Mouse (Mus musculus) CH12.LX (cell line): ENCODE data around the gene Ugt1a10. TPM values are rescaled to one million over a fixed set of nuclear protein-coding genes. Genes with fewer than 3 reads are reported as not detected.
"Not testable (repeated sequence)": the region's sequence is repeated elsewhere in the genome, so short reads cannot be mapped to it uniquely, and the experiment has no call there.

Source experiments
- DNase-seq: peaks from one replicate; pipeline ENCODE4 v3.0.0-alpha.2; 2013; ENCODE audit errors: extremely low read depth
- H3K27ac ChIP-seq: 2 replicates; pipeline ENCODE4 v1.5.1; 2012; ENCODE audit warnings: low read depth, mild to moderate bottlenecking, control low read depth, moderate library complexity; ENCODE audit not compliant: insufficient read depth
- H3K27me3 ChIP-seq: replicated peaks from 2 replicates; pipeline ENCODE3; 2012; ENCODE audit warnings: inconsistent platforms
- H3K36me3 ChIP-seq, 2 experiments: replicated peaks in 1 of 2; 2 replicates each; pipeline versions ENCODE3 to v1.6.1; 2012; ENCODE audit warnings: inconsistent platforms in 1 of 2, low read length in 1 of 2, mild to moderate bottlenecking in 1 of 2, mixed read lengths in 1 of 2, moderate library complexity in 1 of 2; ENCODE audit not compliant: control insufficient read depth in 1 of 2, insufficient read depth in 1 of 2
- H3K4me1 ChIP-seq, 2 experiments: 2 replicates each; pipeline ENCODE4 v1.6.1; 2012; ENCODE audit warnings: inconsistent platforms in 1 of 2, moderate library complexity in 1 of 2; ENCODE audit not compliant: insufficient read depth in 2 of 2, control insufficient read depth in 1 of 2
- H3K4me2 ChIP-seq: 2 replicates; pipeline ENCODE4 v1.6.1; 2012; ENCODE audit warnings: low read depth, mild to moderate bottlenecking, control low read depth; ENCODE audit not compliant: poor library complexity, insufficient read depth, severe bottlenecking
- H3K4me3 ChIP-seq, 3 experiments: fragments of 150-350 bp in 1 of 3; sonication (generic) in 1 of 3; replicated peaks in 1 of 3; 2 replicates each; pipeline versions ENCODE3 to v1.5.1; 2011 to 2012; ENCODE audit warnings: low read depth in 2 of 3, low read length in 2 of 3, mild to moderate bottlenecking in 2 of 3, moderate library complexity in 2 of 3, control low read depth in 1 of 3, improper control_type of control experiment in 1 of 3, inconsistent platforms in 1 of 3, mixed read lengths in 1 of 3; ENCODE audit not compliant: poor library complexity in 1 of 3
- H3K79me2 ChIP-seq: replicated peaks from 2 replicates; pipeline ENCODE4 v1.6.1; 2012; ENCODE audit warnings: mild to moderate bottlenecking, moderate library complexity; ENCODE audit not compliant: control insufficient read depth, poor library complexity, insufficient read depth, severe bottlenecking; ENCODE audit errors: extremely low read depth
- H3K9ac ChIP-seq: 2 replicates; pipeline ENCODE4 v1.6.1; 2012; ENCODE audit warnings: low read depth, mild to moderate bottlenecking, control low read depth, moderate library complexity; ENCODE audit not compliant: insufficient read depth
- H3K9me3 ChIP-seq: replicated peaks from 2 replicates; pipeline ENCODE3; 2012; ENCODE audit warnings: low read length, inconsistent platforms, mixed read lengths
- CTCF ChIP-seq, 2 experiments: IDR thresholded peaks in 1 of 2; conservative IDR thresholded peaks in 1 of 2; 2 replicates each; pipeline ENCODE4 v1.5.1; 2011 to 2012; ENCODE audit warnings: low read depth in 2 of 2, low read length in 2 of 2, improper control_type of control experiment in 1 of 2, inconsistent platforms in 1 of 2, mild to moderate bottlenecking in 1 of 2, moderate library complexity in 1 of 2
- E2F4 ChIP-seq: IDR thresholded peaks from 2 replicates; pipeline ENCODE4 v1.6.1; 2011; ENCODE audit warnings: low read depth, low read length, improper control_type of control experiment; ENCODE audit not compliant: insufficient replicate concordance
- ELF1 ChIP-seq: IDR thresholded peaks from 2 replicates; pipeline ENCODE4 v1.6.1; 2014; ENCODE audit warnings: low read depth, mild to moderate bottlenecking, inconsistent platforms, low read length, improper control_type of control experiment
- ETS1 ChIP-seq: conservative IDR thresholded peaks from 2 replicates; pipeline ENCODE4 v1.6.1; 2012; ENCODE audit warnings: low read depth, mild to moderate bottlenecking, inconsistent platforms, low read length, improper control_type of control experiment, moderate library complexity
- GABPA ChIP-seq: IDR thresholded peaks from 2 replicates; pipeline ENCODE4 v1.6.1; 2012; ENCODE audit warnings: low read depth, low read length, improper control_type of control experiment, inconsistent platforms; ENCODE audit not compliant: insufficient replicate concordance
- IRF4 ChIP-seq: IDR thresholded peaks from 2 replicates; pipeline ENCODE4 v1.6.1; 2014; ENCODE audit warnings: low read depth, mild to moderate bottlenecking, inconsistent platforms, low read length, improper control_type of control experiment
- JUN ChIP-seq: IDR thresholded peaks from 2 replicates; pipeline ENCODE4 v1.6.1; 2011; ENCODE audit warnings: low read depth, mild to moderate bottlenecking, low read length, improper control_type of control experiment, moderate library complexity; ENCODE audit not compliant: insufficient read depth
- KAT2A ChIP-seq: IDR thresholded peaks from 2 replicates; pipeline ENCODE4 v1.6.1; 2012; ENCODE audit warnings: low read length, improper control_type of control experiment, inconsistent platforms; ENCODE audit not compliant: insufficient replicate concordance
- MAFK ChIP-seq: IDR thresholded peaks from 2 replicates; pipeline ENCODE4 v1.6.1; 2011; ENCODE audit warnings: low read length, improper control_type of control experiment; ENCODE audit not compliant: insufficient replicate concordance
- MAX ChIP-seq: IDR thresholded peaks from 2 replicates; pipeline ENCODE4 v1.6.1; 2011; ENCODE audit warnings: low read length, improper control_type of control experiment
- MEF2A ChIP-seq: IDR thresholded peaks from 2 replicates; pipeline ENCODE4 v1.6.1; 2014; ENCODE audit warnings: low read depth, mild to moderate bottlenecking, inconsistent platforms, low read length, improper control_type of control experiment, borderline replicate concordance
- NRF1 ChIP-seq: IDR thresholded peaks from 2 replicates; pipeline ENCODE4 v1.6.1; 2014; ENCODE audit warnings: low read depth, mild to moderate bottlenecking, inconsistent platforms, low read length, improper control_type of control experiment, moderate library complexity
- RAD21 ChIP-seq: IDR thresholded peaks from 2 replicates; pipeline ENCODE4 v1.6.1; 2011; ENCODE audit warnings: low read depth, mild to moderate bottlenecking, low read length, improper control_type of control experiment, moderate library complexity
- SMC3 ChIP-seq: IDR thresholded peaks from 2 replicates; pipeline ENCODE4 v1.6.1; 2011; ENCODE audit warnings: low read depth, low read length, improper control_type of control experiment
- TCF12 ChIP-seq: IDR thresholded peaks from 2 replicates; pipeline ENCODE4 v1.6.1; 2014; ENCODE audit warnings: low read depth, mild to moderate bottlenecking, inconsistent platforms, low read length, improper control_type of control experiment
- USF1 ChIP-seq: IDR thresholded peaks from 2 replicates; pipeline ENCODE4 v1.6.1; 2014; ENCODE audit warnings: low read depth, mild to moderate bottlenecking, inconsistent platforms, low read length, improper control_type of control experiment
- dilution Hi-C: fragments of 300-500 bp; cut with MboI; formaldehyde crosslinking; loops from 2 replicates; pipeline ENCODE4 v1.14.3; 2020; ENCODE audit warnings: low sequenced_read_pairs; ENCODE audit not compliant: extremely low pct_unique_long_range_greater_than_20kb, extremely low pct_ligation_motif_present
- in situ Hi-C: fragments of 300-500 bp; cut with MboI; formaldehyde crosslinking; loops from 3 replicates; pipeline ENCODE4 v1.14.3; 2019; ENCODE audit warnings: low sequenced_read_pairs, low pct_ligation_motif_present, low pct_unique_long_range_greater_than_20kb, mixed read lengths
- polyA plus RNA-seq: library from polyadenylated mRNA; unstranded; fragments of >175 nt; gene quantifications from 2 replicates; pipeline ENCODE4 v1.2.1, GENCODE M21; 2012; ENCODE audit warnings: low read depth; ENCODE audit not compliant: insufficient read length
- total RNA-seq, 2 experiments: library from RNA; depleted of rRNA; stranded (reverse); fragments of 300-350 nt in 1 of 2; fragments of >200 nt in 1 of 2; gene quantifications; 2 replicates each; pipeline ENCODE4 v1.2.3; 2012 to 2014

Ugt1a10 gene
- total and polyA plus RNA-seq, 3 experiments: not detected

DNA sequence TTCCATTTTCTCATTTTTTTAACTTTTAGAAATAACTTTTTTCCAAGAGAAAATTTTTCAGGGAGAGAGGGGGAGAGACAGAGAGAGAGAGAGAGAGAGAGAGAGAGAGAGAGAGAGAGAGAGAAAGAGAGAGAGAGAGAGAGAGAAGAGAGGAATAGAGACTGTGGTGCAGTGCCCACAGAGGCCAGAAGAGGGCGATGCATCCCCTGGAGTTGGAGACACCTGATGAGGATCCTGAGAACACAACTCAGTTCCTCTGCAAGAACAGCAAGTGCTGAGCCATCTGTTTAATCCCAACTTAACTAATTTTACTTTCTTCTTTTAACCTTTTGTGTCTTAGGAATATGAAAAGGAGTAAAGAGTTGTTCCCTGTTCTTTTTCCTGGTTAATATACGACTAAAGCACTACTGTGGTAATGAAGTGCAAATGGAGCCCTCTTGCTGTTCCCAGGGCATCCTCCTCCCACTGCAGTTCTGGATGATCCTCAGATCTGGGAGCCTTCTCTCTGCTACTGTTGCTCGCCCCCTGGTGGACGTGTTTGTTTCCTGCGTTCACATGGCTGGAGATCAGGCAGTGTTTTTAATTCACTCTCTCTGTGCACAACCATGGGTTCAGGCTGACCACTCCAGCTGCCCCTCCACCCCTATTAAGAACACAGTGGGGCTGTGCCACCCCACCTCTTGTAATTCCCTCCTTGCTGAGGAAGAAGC, 88.9 kb downstream of the Ugt1a10 start:
- H3K36me3 ChIP-seq, H3K4me1 ChIP-seq, in situ Hi-C loops, H3K27ac ChIP-seq: not testable (repeated sequence)
- TF ChIP-seq CTCF (conservative IDR thresholded peaks at IDR 0.05 in 1 of 2, IDR thresholded peaks at IDR 0.05 in 1 of 2; ENCODE audit: low read depth in 2 of 2, low read length in 2 of 2) (peak; percentile 27 to 53; a peak in 3 of 4 replicates), SMC3 (peak; percentile 34), RAD21 (peak; percentile 31)
- TF ChIP-seq, all 38 proteins: peak for 3; not testable (repeated sequence) for 35
- H3K79me2 ChIP-seq, H3K9me3 ChIP-seq, H3K9ac ChIP-seq, H3K4me2 ChIP-seq, H3K4me3 ChIP-seq, H3K27me3 ChIP-seq, dilution Hi-C loops: not testable (repeated sequence)
- peak; percentile 33 for DNase-seq

DNA sequence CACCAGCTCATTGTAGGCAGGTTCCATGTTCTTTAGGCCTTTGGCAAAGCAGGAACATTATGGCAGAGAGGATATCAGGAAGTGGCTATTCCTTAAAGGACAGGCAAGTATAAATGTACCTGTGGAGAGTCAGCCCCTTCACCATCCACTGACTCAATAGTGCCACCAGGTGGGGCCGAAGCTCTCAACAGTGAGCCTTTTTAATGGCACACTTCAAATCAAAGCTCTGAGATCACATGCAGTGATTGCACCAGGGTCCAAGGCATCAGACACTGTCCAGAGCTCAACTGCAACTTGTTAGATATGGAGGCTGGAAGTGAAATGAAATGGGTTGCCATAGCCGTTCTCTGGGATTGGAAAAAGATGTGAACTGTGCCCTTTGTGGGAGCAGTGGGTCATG, 90.1 kb downstream of the Ugt1a10 start:
- peak; percentile 9 for TF ChIP-seq RAD21
- TF ChIP-seq CTCF (conservative IDR thresholded peaks at IDR 0.05 in 1 of 2, IDR thresholded peaks at IDR 0.05 in 1 of 2; ENCODE audit: low read depth in 2 of 2, low read length in 2 of 2): peak in 1 of 2 experiments; percentile 44; a peak in 2 of 4 replicates
- TF ChIP-seq, all 38 proteins: peak for 2; not testable (repeated sequence) for 36
- H3K36me3 ChIP-seq, H3K4me1 ChIP-seq, H3K79me2 ChIP-seq, H3K27ac ChIP-seq, dilution Hi-C loops, in situ Hi-C loops, H3K27me3 ChIP-seq, H3K9me3 ChIP-seq, H3K9ac ChIP-seq, H3K4me3 ChIP-seq, H3K4me2 ChIP-seq: not testable (repeated sequence)
- DNase-seq: peak; percentile 20

DNA sequence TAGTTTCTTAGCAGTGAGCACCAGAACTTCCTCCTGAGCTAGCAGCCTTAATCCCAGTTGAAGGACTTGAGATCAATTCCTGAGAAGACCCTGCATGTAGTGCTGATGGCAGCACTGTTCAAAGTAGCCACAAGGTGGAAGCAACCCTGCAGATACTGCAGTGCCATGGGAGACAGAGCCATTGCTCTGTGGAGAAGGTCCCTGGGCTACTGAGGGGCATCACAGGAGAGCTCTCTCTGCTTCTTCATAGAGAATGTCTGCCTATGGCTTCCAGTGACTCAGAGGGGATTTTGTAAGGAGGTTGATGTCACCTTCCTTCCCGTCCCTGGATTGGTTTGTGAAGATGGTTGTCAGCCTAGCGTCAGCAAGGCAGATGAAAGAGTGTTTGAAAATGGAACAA, 94.9 kb downstream of the Ugt1a10 start:
- dilution Hi-C loops, H3K36me3 ChIP-seq, in situ Hi-C loops, H3K4me3 ChIP-seq, H3K4me2 ChIP-seq, H3K9ac ChIP-seq, H3K9me3 ChIP-seq, DNase-seq, H3K27ac ChIP-seq, H3K27me3 ChIP-seq, H3K4me1 ChIP-seq, H3K79me2 ChIP-seq: not testable (repeated sequence)
- TF ChIP-seq SMC3 (peak; percentile 30), RAD21 (peak; percentile 4), CTCF (conservative IDR thresholded peaks at IDR 0.05 in 1 of 2, IDR thresholded peaks at IDR 0.05 in 1 of 2; ENCODE audit: low read depth in 2 of 2, low read length in 2 of 2) (peak in 1 of 2 experiments; percentile 46; a peak in 2 of 4 replicates)

- Histone ChIP-seq H3K36me3 (no peaks in the 10 kb centered on the region), H3K4me2 (no peak overlapping the region), H3K27ac (no peak overlapping the region), H3K9me3 (no peaks in the 10 kb centered on the region), H3K4me3 (no peak overlapping the region), H3K9ac (no peak overlapping the region), H3K27me3 (no peaks in the 10 kb centered on the region), H3K4me1 (peaks cover 0 to 3% of the 10 kb centered on the region in 2 experiments; a peak in 1 of 4 replicates), H3K79me2 (no peaks in the 10 kb centered on the region)
- dilution Hi-C loops: no loop called here
- no peak for DNase-seq
- in situ Hi-C loops: no loop called here
- no peak for TF ChIP-seq JUN
- TF ChIP-seq NRF1: no peak
- TF ChIP-seq ELF1: no peak
- TF ChIP-seq KAT2A: no peak
- TF ChIP-seq TCF12: no peak
- no peak for TF ChIP-seq IRF4
- TF ChIP-seq USF1: no peak
- TF ChIP-seq MAX: no peak
- TF ChIP-seq ETS1: no peak
- TF ChIP-seq E2F4: no peak
- no peak for TF ChIP-seq MEF2A
- TF ChIP-seq GABPA: no peak
- no peak for TF ChIP-seq MAFK
These were observed 103.2 kb downstream of the Ugt1a10 start for GRCm38 (mm10) chr1:88158430-88158829.
